Mouse (Mus musculus) myocyte (in vitro differentiated cells): Measurements from ENCODE around the gene Oprd1.

Experiments
- MAX ChIP-seq: IDR thresholded peaks from one replicate; pipeline ENCODE4 v1.6.1; 2011; ENCODE audit warnings: low read depth, mild to moderate bottlenecking, control low read depth
- MYOG ChIP-seq, 3 experiments: IDR thresholded peaks; one replicate each; pipeline ENCODE4 v1.6.1; 2011; ENCODE audit warnings: control low read depth in 2 of 3, low read depth in 2 of 3, mild to moderate bottlenecking in 2 of 3; ENCODE audit not compliant: insufficient read length in 2 of 3, control insufficient read depth in 1 of 3, insufficient read depth in 1 of 3
- POLR2A ChIP-seq: IDR thresholded peaks from one replicate; pipeline ENCODE4 v1.6.1; 2011; ENCODE audit warnings: low read depth, mild to moderate bottlenecking, control low read depth, moderate library complexity; ENCODE audit not compliant: insufficient read length
- TCF3 ChIP-seq: IDR thresholded peaks from one replicate; pipeline ENCODE4 v1.6.1; 2011; ENCODE audit warnings: low read depth, control low read depth; ENCODE audit not compliant: insufficient read length
- USF1 ChIP-seq: IDR thresholded peaks from one replicate; pipeline ENCODE4 v1.6.1; 2011; ENCODE audit warnings: low read depth, mild to moderate bottlenecking, control low read depth, moderate library complexity

DNA sequence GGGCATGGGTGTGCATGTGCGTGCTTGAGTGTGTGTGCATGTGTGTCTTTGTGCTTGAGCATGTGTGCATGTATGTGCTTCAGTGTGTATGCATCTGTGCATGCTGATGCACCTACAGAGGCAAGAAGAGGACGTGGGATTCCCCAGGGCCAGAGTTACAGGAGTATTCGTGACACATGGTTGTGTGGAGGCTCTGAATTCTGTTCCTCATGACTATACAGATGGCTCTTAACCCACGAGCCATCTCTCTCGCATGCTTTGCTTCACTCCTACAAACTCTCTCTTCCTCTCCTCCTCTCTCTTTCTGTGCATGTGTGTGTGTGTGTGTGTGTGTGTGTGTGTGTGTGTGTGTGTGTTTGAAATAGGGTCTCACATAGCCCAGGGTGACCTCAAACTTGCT is 25.5 kb upstream of the Oprd1 start:
- TF ChIP-seq MYOG (IDR thresholded peaks at IDR 0.05; ENCODE audit: control insufficient read depth in 1 of 3, insufficient read depth in 1 of 3, insufficient read length in 2 of 3, low read depth in 2 of 3): no peak
- TF ChIP-seq POLR2A: no peak
- no peak for TF ChIP-seq USF1
- no peak for TF ChIP-seq TCF3
- no peak for TF ChIP-seq MAX
